Mouse (Mus musculus): ENCODE measurements around the gene Naaa. TPM values are rescaled to one million over a fixed set of nuclear protein-coding genes. Genes with fewer than 3 reads are reported as not detected.

The Naaa gene
- polyA plus RNA-seq, 1 experiment from 2014 or later: 22.1 TPM

DNA sequence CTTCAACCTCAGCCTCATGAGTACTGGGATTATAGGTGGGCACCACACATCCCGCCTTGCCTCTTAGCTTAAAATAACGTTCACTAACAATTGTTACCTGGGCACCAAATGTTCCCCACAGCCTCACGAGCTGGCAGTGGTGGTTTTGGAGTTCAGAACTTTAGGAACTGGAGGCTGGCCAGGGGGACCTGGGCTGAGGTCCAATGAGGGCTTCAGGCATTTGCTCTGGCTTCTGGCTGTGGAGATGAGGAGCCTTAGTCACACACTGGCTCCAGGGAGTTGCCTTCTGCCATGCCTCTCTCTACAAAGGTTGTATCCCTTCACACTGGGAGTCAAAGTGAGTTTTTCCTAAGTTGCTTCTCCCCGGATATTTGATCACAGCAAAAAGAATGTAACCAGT is 4.6 kb upstream of the Naaa start:
- Histone ChIP-seq H3K4me3 (ENCODE audit: low read depth, low read length) (no peak overlapping the region), H3K9ac (ENCODE audit: low read depth, low read length) (no peak overlapping the region), H3K9me3 (replicated peaks; ENCODE audit: control insufficient read depth, low read length, poor library complexity, severe bottlenecking) (no peaks in the 10 kb centered on the region), H3K4me1 (ENCODE audit: control insufficient read depth, insufficient read depth, low read length) (peaks cover 10% of the 10 kb centered on the region), H3K27me3 (ENCODE audit: control insufficient read depth, insufficient read depth, low read depth, low read length) (no peaks in the 10 kb centered on the region), H3K27ac (ENCODE audit: low read length) (no peak overlapping the region), H3K36me3 (ENCODE audit: control insufficient read depth, insufficient read depth, low read length) (peaks cover 21% of the 10 kb centered on the region), H3K4me2 (ENCODE audit: low read length) (no peak overlapping the region)
- 82% methylated on average over 4 of the region's 4 CpGs for WGBS
- ATAC-seq: no peak

DNA sequence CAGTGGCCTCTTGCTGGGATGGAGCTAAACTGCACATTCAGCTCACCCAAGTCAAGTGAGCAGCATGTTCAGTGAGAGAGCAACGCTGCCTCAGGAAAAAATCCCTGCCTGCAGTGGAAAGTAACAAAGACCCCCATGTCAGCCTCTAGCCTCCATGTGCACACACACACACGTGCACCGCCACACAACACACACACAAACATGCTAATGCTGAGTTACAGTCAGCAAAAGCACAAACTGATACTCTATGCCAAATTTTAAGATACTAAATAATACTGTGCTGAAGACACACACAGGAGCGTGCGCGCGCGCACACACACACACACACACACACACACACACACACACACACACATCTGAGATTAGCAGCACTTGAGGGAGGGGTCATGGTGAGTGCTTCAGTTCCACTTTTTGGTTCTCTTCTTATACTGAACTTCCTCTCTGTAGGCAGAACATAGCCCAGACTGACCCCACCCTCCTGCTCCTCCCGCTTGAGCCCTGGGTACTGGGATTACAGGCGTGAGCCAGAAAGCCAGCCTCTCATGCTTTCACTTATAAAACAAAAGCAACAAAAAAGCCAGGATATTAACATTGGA is 1.1 kb upstream of the Naaa start:
- H3K27me3 ChIP-seq (ENCODE audit: control insufficient read depth, insufficient read depth, low read depth, low read length): no peaks in the 10 kb centered on the region
- H3K4me3 ChIP-seq (ENCODE audit: low read depth, low read length): no peak overlapping the region
- WGBS: 82% methylated on average over 10 of the region's 10 CpGs
- no peaks in the 10 kb centered on the region for H3K36me3 ChIP-seq (ENCODE audit: control insufficient read depth, insufficient read depth, low read length)
- peak overlapping the region; percentile 91 for H3K4me2 ChIP-seq (ENCODE audit: low read length)
- no peak overlapping the region for H3K27ac ChIP-seq (ENCODE audit: low read length)
- no peak for ATAC-seq
- no peaks in the 10 kb centered on the region for H3K9me3 ChIP-seq (replicated peaks; ENCODE audit: control insufficient read depth, low read length, poor library complexity, severe bottlenecking)
- peaks cover 10% of the 10 kb centered on the region for H3K4me1 ChIP-seq (ENCODE audit: control insufficient read depth, insufficient read depth, low read length)
- no peak overlapping the region for H3K9ac ChIP-seq (ENCODE audit: low read depth, low read length)

DNA sequence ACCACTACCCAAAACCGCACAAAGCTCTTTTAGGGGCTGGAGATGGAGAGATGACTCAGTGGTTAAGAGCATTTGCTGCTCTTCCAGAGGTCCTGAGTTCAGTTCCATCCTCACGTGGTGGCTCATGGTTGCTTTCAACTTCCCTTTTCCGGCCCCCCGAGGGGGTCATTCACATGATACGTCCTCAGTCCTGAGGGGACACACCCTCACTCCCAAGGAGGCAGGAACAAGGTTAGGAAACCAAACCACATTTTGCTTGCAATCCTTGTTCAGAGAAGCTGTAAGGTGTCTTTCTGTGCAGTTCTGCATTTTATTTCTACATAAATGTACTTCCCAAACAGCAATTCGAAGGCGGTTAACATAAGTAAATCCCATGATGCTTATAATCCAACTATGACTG is 7.5 kb downstream of the Naaa start:
- 86% methylated on average over 7 of the region's 7 CpGs for WGBS
- H3K27me3 ChIP-seq (ENCODE audit: control insufficient read depth, insufficient read depth, low read depth, low read length): no peaks in the 10 kb centered on the region
- H3K9ac ChIP-seq (ENCODE audit: low read depth, low read length): no peak overlapping the region
- H3K4me3 ChIP-seq (ENCODE audit: low read depth, low read length): no peak overlapping the region
- H3K36me3 ChIP-seq (ENCODE audit: control insufficient read depth, insufficient read depth, low read length): no peaks in the 10 kb centered on the region
- no peak for ATAC-seq
- H3K4me2 ChIP-seq (ENCODE audit: low read length): no peak overlapping the region
- no peak overlapping the region for H3K27ac ChIP-seq (ENCODE audit: low read length)
- no peaks in the 10 kb centered on the region for H3K4me1 ChIP-seq (ENCODE audit: control insufficient read depth, insufficient read depth, low read length)
- no peaks in the 10 kb centered on the region for H3K9me3 ChIP-seq (replicated peaks; ENCODE audit: control insufficient read depth, low read length, poor library complexity, severe bottlenecking)

GRCm38 (mm10) chr5:92263761-92264359 is 14.1 kb downstream of the Naaa start:
- no peaks in the 10 kb centered on the region for H3K36me3 ChIP-seq (ENCODE audit: control insufficient read depth, insufficient read depth, low read length)

DNA sequence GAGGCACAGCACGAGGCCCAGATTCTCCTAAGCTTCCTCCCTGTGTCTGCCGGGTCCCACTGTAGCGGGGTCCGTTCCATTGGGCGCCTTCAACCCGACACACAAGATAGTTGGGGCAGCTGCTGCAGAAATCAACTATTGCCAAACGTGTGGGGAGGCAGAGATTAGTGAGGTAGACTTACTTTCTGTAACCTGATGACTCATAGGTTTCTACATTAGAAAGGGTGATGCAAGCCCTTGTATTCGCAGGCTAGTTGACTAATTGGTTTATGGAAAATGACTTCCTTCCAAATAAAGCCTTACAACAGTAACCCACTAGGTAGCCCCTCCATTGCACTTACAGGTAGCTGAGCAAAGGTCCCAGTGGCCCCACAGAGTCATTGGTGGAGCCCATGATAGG is 15.3 kb downstream of the Naaa start:
- WGBS: 94% methylated on average over 8 of the region's 8 CpGs
- no peak overlapping the region for H3K4me2 ChIP-seq (ENCODE audit: low read length)
- no peak overlapping the region for H3K4me3 ChIP-seq (ENCODE audit: low read depth, low read length)
- H3K9ac ChIP-seq (ENCODE audit: low read depth, low read length): no peak overlapping the region
- no peaks in the 10 kb centered on the region for H3K27me3 ChIP-seq (ENCODE audit: control insufficient read depth, insufficient read depth, low read depth, low read length)
- H3K27ac ChIP-seq (ENCODE audit: low read length): no peak overlapping the region
- ATAC-seq: no peak
- H3K9me3 ChIP-seq (replicated peaks; ENCODE audit: control insufficient read depth, low read length, poor library complexity, severe bottlenecking): no peaks in the 10 kb centered on the region
- no peaks in the 10 kb centered on the region for H3K36me3 ChIP-seq (ENCODE audit: control insufficient read depth, insufficient read depth, low read length)
- no peaks in the 10 kb centered on the region for H3K4me1 ChIP-seq (ENCODE audit: control insufficient read depth, insufficient read depth, low read length)

More at GRCm38 (mm10) chr5:92263761-92264359, 14.1 kb downstream of the Naaa start:
- Histone ChIP-seq H3K9me3 (replicated peaks; ENCODE audit: control insufficient read depth, low read length, poor library complexity, severe bottlenecking) (no peaks in the 10 kb centered on the region), H3K4me3 (ENCODE audit: low read depth, low read length) (no peak overlapping the region), H3K27ac (ENCODE audit: low read length) (peak overlapping the region; percentile 19; the same call in 1 of the 2 replicates), H3K4me1 (ENCODE audit: control insufficient read depth, insufficient read depth, low read length) (no peaks in the 10 kb centered on the region), H3K4me2 (ENCODE audit: low read length) (no peak overlapping the region), H3K9ac (ENCODE audit: low read depth, low read length) (no peak overlapping the region), H3K27me3 (ENCODE audit: control insufficient read depth, insufficient read depth, low read depth, low read length) (no peaks in the 10 kb centered on the region)
- 4% methylated on average over 4 of the region's 4 CpGs for WGBS
- ATAC-seq: peak; percentile 92

DNA sequence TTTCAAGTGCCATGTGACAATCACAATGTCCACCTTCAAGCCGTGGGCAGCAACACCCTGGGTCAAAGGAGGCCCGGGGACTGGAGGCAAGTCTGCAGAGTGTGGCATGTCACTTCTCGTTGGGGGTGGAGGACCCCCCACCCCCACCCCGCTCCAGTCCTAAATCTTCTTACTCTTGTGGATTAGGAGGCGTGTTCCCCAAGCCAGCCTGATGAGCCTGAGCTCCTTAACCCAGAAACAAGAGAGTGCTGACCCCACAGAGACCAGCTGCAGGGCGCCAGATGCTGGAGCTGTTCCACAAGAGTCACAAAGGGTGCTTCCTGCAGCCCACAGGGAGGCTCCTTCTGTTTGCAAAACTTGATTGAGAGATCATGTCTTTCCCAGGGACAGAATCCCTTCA is 21.8 kb downstream of the Naaa start, which contains the start of gene Ppef2:
Gene Ppef2 (minus strand): TSS at position 61 of the 400 bp plus-strand sequence.
- Histone ChIP-seq H3K4me2 (ENCODE audit: low read length) (no peak within 1 kb of the TSS), H3K27me3 (ENCODE audit: control insufficient read depth, insufficient read depth, low read depth, low read length) (no peaks in the 10 kb centered on the region), H3K36me3 (ENCODE audit: control insufficient read depth, insufficient read depth, low read length) (no peaks in the 10 kb centered on the region), H3K9me3 (replicated peaks; ENCODE audit: control insufficient read depth, low read length, poor library complexity, severe bottlenecking) (no peaks in the 10 kb centered on the region), H3K4me3 (ENCODE audit: low read depth, low read length) (no peak within 1 kb of the TSS), H3K9ac (ENCODE audit: low read depth, low read length) (no peak within 1 kb of the TSS), H3K27ac (ENCODE audit: low read length) (no peak within 1 kb of the TSS), H3K4me1 (ENCODE audit: control insufficient read depth, insufficient read depth, low read length) (no peaks in the 10 kb centered on the region)
- 6% methylated on average over 6 of the region's 6 CpGs for WGBS
- no peak for ATAC-seq

DNA sequence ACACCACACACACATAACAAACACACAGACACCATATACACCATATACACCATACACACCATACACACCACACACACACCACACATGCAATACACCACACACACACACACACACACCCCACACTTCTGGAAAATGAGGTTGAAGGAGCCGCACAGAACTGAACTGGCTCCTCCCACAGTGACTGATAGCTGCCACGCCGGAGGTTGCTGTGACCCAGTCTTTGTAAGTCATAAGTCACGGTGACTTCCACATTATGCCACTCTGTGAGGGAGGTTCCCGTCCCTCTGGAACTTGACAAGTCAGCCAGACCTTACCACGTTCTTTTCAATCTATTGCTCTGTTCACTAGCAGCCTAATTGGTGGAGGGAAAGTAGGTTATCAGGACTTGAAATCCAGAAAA is 23.5 kb downstream of the Naaa start:
- WGBS: 67% methylated on average over 6 of the region's 6 CpGs
- 0 out of 2 replicates have a peak, but pooled peaks cover 4% of the 10 kb centered on the region for H3K9me3 ChIP-seq (replicated peaks; ENCODE audit: control insufficient read depth, low read length, poor library complexity, severe bottlenecking)
- H3K4me3 ChIP-seq (ENCODE audit: low read depth, low read length): no peak overlapping the region
- no peaks in the 10 kb centered on the region for H3K27me3 ChIP-seq (ENCODE audit: control insufficient read depth, insufficient read depth, low read depth, low read length)
- no peaks in the 10 kb centered on the region for H3K36me3 ChIP-seq (ENCODE audit: control insufficient read depth, insufficient read depth, low read length)
- no peak for ATAC-seq
- no peak overlapping the region for H3K9ac ChIP-seq (ENCODE audit: low read depth, low read length)
- H3K4me1 ChIP-seq (ENCODE audit: control insufficient read depth, insufficient read depth, low read length): no peaks in the 10 kb centered on the region
- no peak overlapping the region for H3K27ac ChIP-seq (ENCODE audit: low read length)
- H3K4me2 ChIP-seq (ENCODE audit: low read length): no peak overlapping the region

- Histone ChIP-seq H3K4me1 (ENCODE audit: control insufficient read depth, insufficient read depth, low read length) (no peaks in the 10 kb centered on the region), H3K27ac (ENCODE audit: low read length) (no peak overlapping the region), H3K4me3 (ENCODE audit: low read depth, low read length) (peak overlapping the region; percentile 11; the same call in 1 of the 2 replicates), H3K36me3 (ENCODE audit: control insufficient read depth, insufficient read depth, low read length) (no peaks in the 10 kb centered on the region), H3K27me3 (ENCODE audit: control insufficient read depth, insufficient read depth, low read depth, low read length) (no peaks in the 10 kb centered on the region), H3K4me2 (ENCODE audit: low read length) (peak overlapping the region; percentile 37), H3K9me3 (replicated peaks; ENCODE audit: control insufficient read depth, low read length, poor library complexity, severe bottlenecking) (0 out of 2 replicates have a peak, but pooled peaks cover 4% of the 10 kb centered on the region), H3K9ac (ENCODE audit: low read depth, low read length) (no peak overlapping the region)
- 12% methylated on average over 18 of the region's 18 CpGs for WGBS
- peak; percentile 82 for ATAC-seq
These were observed 25.1 kb downstream of the Naaa start for GRCm38 (mm10) chr5:92252797-92253343.

GRCm38 (mm10) chr5:92252031-92252430 is 25.9 kb downstream of the Naaa start:
- no peaks in the 10 kb centered on the region for H3K27me3 ChIP-seq (ENCODE audit: control insufficient read depth, insufficient read depth, low read depth, low read length)
- no peak overlapping the region for H3K9ac ChIP-seq (ENCODE audit: low read depth, low read length)
- H3K27ac ChIP-seq (ENCODE audit: low read length): no peak overlapping the region
- ATAC-seq: no peak
- 0 out of 2 replicates have a peak, but pooled peaks cover 4% of the 10 kb centered on the region for H3K9me3 ChIP-seq (replicated peaks; ENCODE audit: control insufficient read depth, low read length, poor library complexity, severe bottlenecking)
- H3K4me1 ChIP-seq (ENCODE audit: control insufficient read depth, insufficient read depth, low read length): no peaks in the 10 kb centered on the region
- 94% methylated on average over 6 of the region's 6 CpGs for WGBS
- no peaks in the 10 kb centered on the region for H3K36me3 ChIP-seq (ENCODE audit: control insufficient read depth, insufficient read depth, low read length)
- H3K4me3 ChIP-seq (ENCODE audit: low read depth, low read length): no peak overlapping the region
- H3K4me2 ChIP-seq (ENCODE audit: low read length): no peak overlapping the region

All from midbrain, embryonic 16.5 days (tissue).